Mouse (Mus musculus): Measurements from ENCODE around the gene Plb1. TPM values are rescaled to one million over a fixed set of nuclear protein-coding genes. Genes with fewer than 3 reads are reported as not detected.
A peak's percentile ranks its signal among the peaks of the same experiment; 100 is the strongest.

The Plb1 gene
- polyA plus RNA-seq, 1 experiment from 2014 or later = not detected

DNA sequence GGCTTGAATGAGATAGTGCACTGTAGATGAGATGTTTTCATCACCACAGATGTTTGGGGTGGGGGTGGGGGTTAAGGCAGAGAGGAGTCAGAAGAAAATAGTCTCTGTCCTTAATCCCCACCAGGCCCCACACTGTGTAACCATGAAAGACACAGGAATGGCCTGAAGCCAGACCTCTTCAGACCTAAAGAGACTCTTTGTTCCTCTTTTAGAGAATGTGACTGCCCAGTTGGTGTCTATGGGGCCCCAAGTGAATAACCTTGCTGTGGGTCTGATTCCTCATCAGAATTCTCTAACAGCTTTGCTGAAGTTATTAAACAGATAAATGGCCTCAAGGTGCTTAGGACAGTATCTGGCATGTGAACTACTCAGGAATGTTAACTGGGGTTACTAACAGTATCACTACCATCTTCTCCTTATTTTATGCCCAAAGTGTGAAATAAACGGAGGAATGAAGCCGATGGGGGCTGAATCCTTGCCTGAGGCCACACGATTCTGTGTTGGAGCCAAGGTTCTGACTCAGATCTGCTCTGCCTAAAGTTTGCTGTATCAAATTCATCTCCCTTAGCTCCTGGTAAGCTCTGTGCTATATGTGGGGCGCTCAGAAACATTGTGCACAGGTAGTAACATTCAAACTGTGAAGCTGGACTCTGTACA lies 172.8 kb downstream of the Plb1 start:
- DNase-seq (ENCODE audit: low spot score) = no peak
- no peak overlapping the region for H3K9ac ChIP-seq (replicated peaks; ENCODE audit: low read length)
- H3K27me3 ChIP-seq (ENCODE audit: control insufficient read depth, insufficient read depth, low read length) = no peaks in the 10 kb centered on the region
- no peak overlapping the region for H3K4me3 ChIP-seq (ENCODE audit: low read depth, low read length)
- H3K4me1 ChIP-seq (ENCODE audit: control insufficient read depth, insufficient read depth, low read length) = no peaks in the 10 kb centered on the region
- no peak for ATAC-seq (replicated peaks; ENCODE audit: insufficient number of reproducible peaks, low FRiP score, low TSS enrichment, low read depth)
- no peak overlapping the region for H3K4me2 ChIP-seq (ENCODE audit: low read depth, low read length)
- 53% methylated on average over 4 of the region's 4 CpGs for WGBS
- no peaks in the 10 kb centered on the region for H3K36me3 ChIP-seq (replicated peaks; ENCODE audit: control insufficient read depth, insufficient read depth, low read depth, low read length)
- no peaks in the 10 kb centered on the region for H3K9me3 ChIP-seq (replicated peaks; ENCODE audit: control insufficient read depth, low read length)
- no peak overlapping the region for H3K27ac ChIP-seq (replicated peaks; ENCODE audit: low read depth, low read length)

DNA sequence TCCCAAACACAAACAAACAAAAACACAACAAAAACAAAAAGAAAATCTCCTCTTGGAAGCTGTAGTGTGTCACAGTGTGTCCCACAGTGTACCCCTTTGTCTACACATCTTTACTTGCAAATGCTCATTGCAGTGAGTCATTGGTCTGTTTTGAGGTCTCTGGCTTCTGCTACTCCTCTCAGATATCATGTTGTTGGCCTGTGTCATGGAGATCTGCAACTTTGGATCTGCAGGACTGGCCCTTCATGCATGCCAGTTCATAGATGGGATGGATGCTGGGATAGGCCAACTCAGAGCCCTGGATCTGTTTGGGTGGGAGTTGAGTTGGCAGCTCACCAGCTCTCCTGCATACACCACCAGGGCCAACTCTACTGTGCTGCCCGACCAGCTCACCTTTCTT lies 176.3 kb downstream of the Plb1 start:
- ATAC-seq (replicated peaks; ENCODE audit: insufficient number of reproducible peaks, low FRiP score, low TSS enrichment, low read depth) = no peak
- Histone ChIP-seq H3K27ac (replicated peaks; ENCODE audit: low read depth, low read length) (no peak overlapping the region), H3K9ac (replicated peaks; ENCODE audit: low read length) (no peak overlapping the region), H3K4me2 (ENCODE audit: low read depth, low read length) (no peak overlapping the region), H3K4me1 (ENCODE audit: control insufficient read depth, insufficient read depth, low read length) (no peaks in the 10 kb centered on the region), H3K9me3 (replicated peaks; ENCODE audit: control insufficient read depth, low read length) (no peaks in the 10 kb centered on the region), H3K36me3 (replicated peaks; ENCODE audit: control insufficient read depth, insufficient read depth, low read depth, low read length) (no peaks in the 10 kb centered on the region), H3K4me3 (ENCODE audit: low read depth, low read length) (no peak overlapping the region), H3K27me3 (ENCODE audit: control insufficient read depth, insufficient read depth, low read length) (no peaks in the 10 kb centered on the region)
- DNase-seq (ENCODE audit: low spot score) = no peak
- WGBS = 67% methylated on average over 1 of the region's 1 CpGs

DNA sequence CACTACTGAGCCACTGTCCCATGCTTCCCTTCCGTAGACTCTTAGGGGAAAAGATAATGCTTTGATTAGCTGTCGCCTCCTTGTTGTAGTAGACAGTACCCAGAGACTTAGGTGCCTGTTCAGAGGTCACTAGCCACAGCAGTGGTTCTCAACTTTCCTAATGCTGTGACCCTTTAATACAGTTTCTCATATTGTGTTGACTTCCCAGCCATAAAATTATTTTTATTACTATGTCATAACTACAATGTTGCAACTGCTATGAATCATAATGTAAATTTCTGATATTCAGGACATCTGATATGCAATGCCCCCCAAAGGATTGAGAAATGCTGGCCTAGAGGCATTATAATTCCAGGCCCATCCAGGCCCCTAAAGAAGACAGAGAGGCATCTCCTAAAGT lies 177.2 kb downstream of the Plb1 start:
- no peaks in the 10 kb centered on the region for H3K9me3 ChIP-seq (replicated peaks; ENCODE audit: control insufficient read depth, low read length)
- no peaks in the 10 kb centered on the region for H3K36me3 ChIP-seq (replicated peaks; ENCODE audit: control insufficient read depth, insufficient read depth, low read depth, low read length)

DNA sequence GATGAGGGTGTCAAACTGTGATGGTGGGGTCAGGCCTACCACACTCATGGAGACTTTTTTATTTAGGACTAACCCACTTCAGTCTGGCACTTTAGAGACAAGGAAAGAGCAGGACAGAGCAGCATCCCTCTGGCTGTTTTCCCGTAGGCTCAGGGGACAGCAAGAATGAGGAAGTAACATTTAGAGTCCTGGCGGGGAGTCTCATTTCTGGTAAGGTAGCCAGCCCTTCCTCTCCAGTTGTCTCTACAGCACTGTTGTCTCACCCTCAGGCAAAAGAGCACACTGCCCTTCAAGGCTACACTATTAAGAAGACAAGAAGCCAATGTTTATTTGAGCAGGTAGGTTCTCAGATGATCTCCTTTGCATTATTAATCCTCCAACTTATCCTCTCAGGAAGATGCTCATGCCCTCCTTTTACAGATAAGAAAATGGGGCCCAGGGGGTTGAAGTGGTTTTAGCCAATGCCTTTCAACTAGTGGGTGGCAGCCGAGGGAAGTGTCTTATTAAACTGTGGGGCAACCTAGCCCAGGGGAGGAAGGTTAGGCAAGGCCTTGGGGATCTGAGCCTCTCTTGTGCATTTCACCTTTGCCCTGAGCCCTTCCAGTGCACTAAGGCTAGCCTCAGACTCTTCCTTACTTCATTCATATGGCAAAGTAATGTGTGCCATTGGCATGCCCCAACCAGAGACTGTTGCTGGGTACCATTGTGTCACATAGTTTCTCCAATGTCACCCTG lies 178.6 kb downstream of the Plb1 start:
- Histone ChIP-seq H3K27ac (replicated peaks; ENCODE audit: low read depth, low read length) (no peak overlapping the region), H3K4me2 (ENCODE audit: low read depth, low read length) (no peak overlapping the region), H3K4me1 (ENCODE audit: control insufficient read depth, insufficient read depth, low read length) (no peaks in the 10 kb centered on the region), H3K36me3 (replicated peaks; ENCODE audit: control insufficient read depth, insufficient read depth, low read depth, low read length) (no peaks in the 10 kb centered on the region), H3K9ac (replicated peaks; ENCODE audit: low read length) (no peak overlapping the region), H3K27me3 (ENCODE audit: control insufficient read depth, insufficient read depth, low read length) (no peaks in the 10 kb centered on the region), H3K9me3 (replicated peaks; ENCODE audit: control insufficient read depth, low read length) (no peaks in the 10 kb centered on the region), H3K4me3 (ENCODE audit: low read depth, low read length) (no peak overlapping the region)
- ATAC-seq (replicated peaks; ENCODE audit: insufficient number of reproducible peaks, low FRiP score, low TSS enrichment, low read depth) (no peak), DNase-seq (ENCODE audit: low spot score) (no peak)
- 54% methylated on average over 3 of the region's 3 CpGs for WGBS

More for the DNA sequence above, 177.2 kb downstream of the Plb1 start:
- ATAC-seq (replicated peaks; ENCODE audit: insufficient number of reproducible peaks, low FRiP score, low TSS enrichment, low read depth) (no peak), DNase-seq (ENCODE audit: low spot score) (no peak)
- Histone ChIP-seq H3K9ac (replicated peaks; ENCODE audit: low read length) (no peak overlapping the region), H3K27me3 (ENCODE audit: control insufficient read depth, insufficient read depth, low read length) (no peaks in the 10 kb centered on the region), H3K4me2 (ENCODE audit: low read depth, low read length) (no peak overlapping the region), H3K4me1 (ENCODE audit: control insufficient read depth, insufficient read depth, low read length) (no peaks in the 10 kb centered on the region), H3K4me3 (ENCODE audit: low read depth, low read length) (no peak overlapping the region), H3K27ac (replicated peaks; ENCODE audit: low read depth, low read length) (no peak overlapping the region)
- 88% methylated on average over 2 of the region's 2 CpGs for WGBS

DNA sequence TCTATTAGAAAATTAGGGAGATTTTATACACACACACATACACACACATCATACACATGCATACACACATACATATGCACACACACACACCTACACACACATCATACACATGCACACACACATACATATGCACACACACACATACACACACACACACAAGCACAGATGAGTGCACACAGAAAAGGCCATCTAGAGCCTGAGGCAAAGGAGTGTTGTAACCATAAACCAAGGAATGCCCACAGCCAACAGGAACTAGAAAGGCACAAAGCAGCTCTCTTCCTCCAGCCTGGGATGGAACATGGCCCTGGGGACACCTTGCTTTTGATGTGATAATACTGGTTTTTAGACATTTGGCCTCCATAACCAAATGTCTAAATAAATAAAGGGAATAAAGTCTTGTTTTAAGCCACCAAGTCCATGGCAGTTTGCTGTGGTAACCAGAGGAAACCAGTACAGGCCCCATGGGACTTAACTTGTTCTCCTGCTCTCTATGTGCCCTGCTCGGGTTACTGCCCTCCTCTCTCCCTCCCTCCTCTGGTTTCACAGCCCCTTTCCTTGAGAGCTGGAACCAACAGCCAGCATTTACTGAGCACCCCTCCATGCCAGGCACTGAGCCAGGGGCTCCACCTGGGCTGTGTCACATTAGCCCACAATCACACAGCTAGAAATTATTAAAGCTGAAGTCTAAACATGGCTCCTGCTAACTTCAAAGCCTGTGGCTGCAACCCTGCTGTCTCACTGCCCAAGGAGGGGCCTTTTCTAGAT lies 179.9 kb downstream of the Plb1 start:
- no peaks in the 10 kb centered on the region for H3K27me3 ChIP-seq (ENCODE audit: control insufficient read depth, insufficient read depth, low read length)
- WGBS = 5% methylated on average over 1 of the region's 1 CpGs
- H3K27ac ChIP-seq (replicated peaks; ENCODE audit: low read depth, low read length) = 0 out of 2 replicates have a peak overlapping the region, but pooled peaks have one; percentile 9
- ATAC-seq (replicated peaks; ENCODE audit: insufficient number of reproducible peaks, low FRiP score, low TSS enrichment, low read depth) (peak; percentile 91), DNase-seq (ENCODE audit: low spot score) (peak; percentile 80)
- H3K4me3 ChIP-seq (ENCODE audit: low read depth, low read length) = no peak overlapping the region
- H3K9ac ChIP-seq (replicated peaks; ENCODE audit: low read length) = no peak overlapping the region
- no peak overlapping the region for H3K4me2 ChIP-seq (ENCODE audit: low read depth, low read length)
- H3K4me1 ChIP-seq (ENCODE audit: control insufficient read depth, insufficient read depth, low read length) = no peaks in the 10 kb centered on the region
- H3K9me3 ChIP-seq (replicated peaks; ENCODE audit: control insufficient read depth, low read length) = no peaks in the 10 kb centered on the region
- H3K36me3 ChIP-seq (replicated peaks; ENCODE audit: control insufficient read depth, insufficient read depth, low read depth, low read length) = no peaks in the 10 kb centered on the region

DNA sequence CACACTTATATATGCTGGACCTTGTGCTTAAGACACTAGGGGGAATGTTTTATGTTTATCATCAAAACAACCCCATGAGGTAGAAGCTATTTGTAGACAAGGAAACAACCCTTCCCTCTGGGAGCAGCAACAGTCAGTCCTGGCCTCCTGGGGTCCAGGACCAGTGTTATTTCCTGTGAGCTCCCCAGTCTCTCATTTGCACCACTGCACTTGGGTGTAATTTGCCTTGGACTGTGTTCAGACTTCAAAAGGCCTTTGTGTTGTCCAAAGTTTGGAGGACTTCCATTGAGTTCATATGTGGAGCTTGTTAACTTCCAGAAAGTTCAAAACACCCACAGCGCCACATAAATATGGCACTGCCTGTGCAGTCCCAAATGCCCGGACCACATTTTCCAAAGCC lies 180.6 kb downstream of the Plb1 start:
- Histone ChIP-seq H3K9me3 (replicated peaks; ENCODE audit: control insufficient read depth, low read length) (no peaks in the 10 kb centered on the region), H3K4me2 (ENCODE audit: low read depth, low read length) (no peak overlapping the region), H3K27me3 (ENCODE audit: control insufficient read depth, insufficient read depth, low read length) (no peaks in the 10 kb centered on the region), H3K27ac (replicated peaks; ENCODE audit: low read depth, low read length) (no peak overlapping the region), H3K36me3 (replicated peaks; ENCODE audit: control insufficient read depth, insufficient read depth, low read depth, low read length) (no peaks in the 10 kb centered on the region), H3K9ac (replicated peaks; ENCODE audit: low read length) (no peak overlapping the region), H3K4me1 (ENCODE audit: control insufficient read depth, insufficient read depth, low read length) (no peaks in the 10 kb centered on the region), H3K4me3 (ENCODE audit: low read depth, low read length) (no peak overlapping the region)
- WGBS = 58% methylated on average over 2 of the region's 2 CpGs
- no peak for DNase-seq (ENCODE audit: low spot score)
- ATAC-seq (replicated peaks; ENCODE audit: insufficient number of reproducible peaks, low FRiP score, low TSS enrichment, low read depth) = no peak

DNA sequence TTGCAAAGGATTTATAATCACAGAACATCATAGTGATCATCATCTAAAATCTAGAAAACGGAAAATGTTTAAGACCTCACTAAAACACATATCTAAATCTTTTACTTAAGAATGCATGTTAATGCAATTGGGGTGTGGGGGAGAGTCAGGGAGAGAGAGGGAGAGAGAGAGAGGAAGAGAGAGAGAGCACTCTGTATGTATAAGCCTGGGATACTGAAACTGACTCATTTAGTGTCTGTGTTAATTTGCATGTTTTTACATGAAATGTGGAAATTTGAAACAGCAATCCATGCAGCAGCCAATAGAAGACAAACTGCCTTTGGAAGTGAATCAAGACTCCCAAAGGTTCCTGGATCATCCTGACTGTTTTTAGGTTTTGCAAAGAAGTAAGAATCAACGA lies 181.1 kb downstream of the Plb1 start:
- no peak for DNase-seq (ENCODE audit: low spot score)
- H3K9ac ChIP-seq (replicated peaks; ENCODE audit: low read length) = no peak overlapping the region
- no peaks in the 10 kb centered on the region for H3K36me3 ChIP-seq (replicated peaks; ENCODE audit: control insufficient read depth, insufficient read depth, low read depth, low read length)
- no peaks in the 10 kb centered on the region for H3K9me3 ChIP-seq (replicated peaks; ENCODE audit: control insufficient read depth, low read length)
- ATAC-seq (replicated peaks; ENCODE audit: insufficient number of reproducible peaks, low FRiP score, low TSS enrichment, low read depth) = no peak
- H3K27me3 ChIP-seq (ENCODE audit: control insufficient read depth, insufficient read depth, low read length) = no peaks in the 10 kb centered on the region
- H3K4me2 ChIP-seq (ENCODE audit: low read depth, low read length) = no peak overlapping the region
- no peaks in the 10 kb centered on the region for H3K4me1 ChIP-seq (ENCODE audit: control insufficient read depth, insufficient read depth, low read length)
- WGBS = 62% methylated on average over 2 of the region's 2 CpGs
- no peak overlapping the region for H3K4me3 ChIP-seq (ENCODE audit: low read depth, low read length)
- no peak overlapping the region for H3K27ac ChIP-seq (replicated peaks; ENCODE audit: low read depth, low read length)
